Mouse (Mus musculus) G1E (cell line): ENCODE results near the gene Bpifb9a. TPM values are rescaled to one million over a fixed set of nuclear protein-coding genes. Genes with fewer than 3 reads are reported as not detected.
"Not testable (repeated sequence)": the region's sequence is repeated elsewhere in the genome, so short reads cannot be mapped to it uniquely, and the experiment has no call there.

Source experiments
- ATAC-seq: 2 replicates; pipeline ENCODE4 v1.8.0; 2016; ENCODE audit warnings: mild to moderate bottlenecking; ENCODE audit not compliant: insufficient number of reproducible peaks, poor library complexity, low FRiP score, severe bottlenecking; ENCODE audit errors: extremely low read depth
- DNase-seq: peaks from one replicate; pipeline ENCODE4 v3.0.0; 2012; ENCODE audit warnings: low spot score
- H3K27me3 ChIP-seq: 2 replicates; pipeline ENCODE4 v1.6.1; 2012; ENCODE audit warnings: mild to moderate bottlenecking, low read length, inconsistent platforms; ENCODE audit not compliant: insufficient read depth
- H3K36me3 ChIP-seq: replicated peaks from 2 replicates; pipeline ENCODE3; 2012; ENCODE audit warnings: mild to moderate bottlenecking, inconsistent platforms
- H3K4me1 ChIP-seq: 2 replicates; pipeline ENCODE4 v1.6.1; 2012; ENCODE audit warnings: low read depth, low read length, inconsistent platforms, mixed read lengths; ENCODE audit not compliant: insufficient read depth
- H3K4me3 ChIP-seq: 2 replicates; pipeline ENCODE4 v1.5.1; 2012; ENCODE audit warnings: low read depth, mild to moderate bottlenecking, inconsistent platforms, low read length, moderate library complexity, mixed read lengths
- H3K9me3 ChIP-seq: replicated peaks from 2 replicates; pipeline ENCODE4 v1.6.1; 2012; ENCODE audit warnings: inconsistent platforms
- CTCF ChIP-seq: IDR thresholded peaks from 2 replicates; pipeline ENCODE4 v1.5.1; 2012; ENCODE audit warnings: low read depth, low read length, inconsistent platforms, mixed read lengths
- GATA1 ChIP-seq: IDR thresholded peaks from 2 replicates; pipeline ENCODE4 v1.6.1; 2012; ENCODE audit warnings: borderline replicate concordance, low read length, inconsistent platforms, mixed read lengths
- GATA2 ChIP-seq: IDR thresholded peaks from 2 replicates; pipeline ENCODE4 v1.6.1; 2012; ENCODE audit warnings: low read depth, low read length, inconsistent platforms, borderline replicate concordance
- POLR2AphosphoS5 ChIP-seq: IDR thresholded peaks from 2 replicates; pipeline ENCODE4 v1.6.1; 2012; ENCODE audit warnings: low read depth, low read length, inconsistent platforms; ENCODE audit not compliant: insufficient replicate concordance
- TAL1 ChIP-seq: conservative IDR thresholded peaks from 2 replicates; pipeline ENCODE4 v1.6.1; 2012; ENCODE audit warnings: low read depth, low read length, inconsistent platforms, mixed read lengths
- polyA plus RNA-seq: library from polyadenylated mRNA; stranded (reverse); fragments of >175 nt; gene quantifications from 2 replicates; pipeline ENCODE4 v1.2.3, GENCODE M21; 2012
- total RNA-seq, 2 experiments: library from RNA; stranded (forward) in 1 of 2; stranded (reverse) in 1 of 2; fragments of 200-1000 nt in 1 of 2; fragments of >200 nt in 1 of 2; fragmentation: Nextera tagmentation in 1 of 2; gene quantifications; 2 replicates each; pipeline ENCODE4 v1.2.3; 2014 to 2017

Gene Bpifb9a
- total RNA-seq (2014; fragmentation: Nextera tagmentation) = not detected in 2 replicates
- 0.22 TPM in 1 of 2 replicates, not detected in the other for total RNA-seq (2017)
- polyA plus RNA-seq = not detected in 2 replicates

GRCm38 (mm10) chr2:154257554-154257953, at the start of gene Bpifb9a:
Bpifb9a (plus strand) TSS chr2:154257854.
- not testable (repeated sequence) for H3K4me3 ChIP-seq, H3K4me1 ChIP-seq, DNase-seq, H3K36me3 ChIP-seq, ATAC-seq, H3K9me3 ChIP-seq, H3K27me3 ChIP-seq

DNA sequence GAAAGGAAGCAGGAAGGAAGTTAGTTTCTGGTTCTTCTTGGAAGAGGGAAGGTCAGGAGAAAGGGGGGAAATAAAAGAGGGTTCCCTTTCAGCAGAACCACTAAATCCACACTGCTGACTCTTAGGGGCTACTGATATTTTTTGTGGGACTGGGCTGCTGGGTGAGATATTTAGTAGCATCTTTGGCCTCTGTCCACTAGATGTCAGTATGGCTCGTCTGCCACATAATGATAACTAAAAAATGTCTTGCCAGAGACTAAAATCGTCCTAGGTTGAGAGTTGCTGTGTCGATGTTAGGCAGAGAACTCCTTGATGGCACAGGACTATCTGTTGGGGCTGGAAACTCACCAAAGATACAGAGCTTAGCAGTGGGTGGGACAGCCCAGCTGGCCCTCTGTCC, 48.5 kb upstream of the Bpifb9a start:
- no peak for ATAC-seq

DNA sequence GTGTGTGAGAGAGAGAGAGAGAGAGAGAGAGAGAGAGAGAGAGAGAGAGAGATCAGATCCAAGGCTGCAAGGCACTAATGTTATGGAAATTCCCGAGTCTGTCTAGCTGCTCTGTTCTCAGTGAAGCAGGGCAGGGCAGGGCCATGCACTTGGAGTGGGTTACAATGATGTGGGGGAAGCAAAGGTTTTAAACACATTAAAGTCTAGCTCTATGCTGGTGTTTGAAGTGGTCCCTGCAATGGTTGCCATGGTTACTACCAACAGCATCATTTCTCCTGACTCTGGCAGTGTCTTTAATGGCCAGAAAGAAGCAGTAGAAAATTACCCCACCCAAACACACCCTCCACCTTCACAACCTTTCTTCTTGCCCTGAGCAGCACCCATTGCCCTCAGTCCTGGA, 46.5 kb upstream of the Bpifb9a start:
- no peak for ATAC-seq
- H3K4me1 ChIP-seq = no peaks in the 10 kb centered on the region
- H3K27me3 ChIP-seq = peaks cover 7% of the 10 kb centered on the region; the same call in 1 of the 2 replicates
- no peak overlapping the region for H3K4me3 ChIP-seq
- H3K36me3 ChIP-seq = no peaks in the 10 kb centered on the region
- H3K9me3 ChIP-seq = no peaks in the 10 kb centered on the region
- DNase-seq = no peak
- TF ChIP-seq GATA2 = no peak
- no peak for TF ChIP-seq POLR2AphosphoS5
- no peak for TF ChIP-seq CTCF
- TF ChIP-seq GATA1 = no peak
- TF ChIP-seq TAL1 = no peak

More for the DNA sequence above, 48.5 kb upstream of the Bpifb9a start:
- Histone ChIP-seq H3K4me3 (no peak overlapping the region), H3K4me1 (no peaks in the 10 kb centered on the region), H3K9me3 (no peaks in the 10 kb centered on the region), H3K36me3 (no peaks in the 10 kb centered on the region), H3K27me3 (peaks cover 7% of the 10 kb centered on the region; the same call in 1 of the 2 replicates)
- no peak for DNase-seq
- TF ChIP-seq POLR2AphosphoS5 = no peak
- peak; percentile 16; the same call in 1 of the 2 replicates for TF ChIP-seq CTCF
- TF ChIP-seq GATA1 = no peak

DNA sequence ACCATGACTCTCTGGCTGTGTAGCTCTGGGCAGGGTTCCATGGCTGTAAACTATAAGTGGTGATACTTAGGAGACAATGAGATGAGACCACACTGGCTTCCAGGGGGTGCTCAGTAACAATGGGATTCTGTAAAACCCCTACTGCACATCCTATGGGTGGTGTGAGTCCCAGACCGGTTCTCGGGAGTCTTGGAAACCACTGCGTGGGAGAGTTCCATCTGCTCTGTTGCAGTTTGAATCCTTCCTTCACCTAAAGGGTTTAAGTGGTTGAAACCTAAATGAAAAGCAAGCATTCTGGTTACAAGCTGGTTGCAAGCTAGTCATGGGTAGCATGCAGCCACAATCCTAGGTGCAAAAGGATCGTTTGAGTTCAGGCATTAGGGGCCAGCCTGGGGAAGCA, 45.8 kb upstream of the Bpifb9a start:
- ATAC-seq (no peak), DNase-seq (no peak)
- H3K36me3 ChIP-seq = no peaks in the 10 kb centered on the region
- H3K4me3 ChIP-seq = no peak overlapping the region
- peaks cover 7% of the 10 kb centered on the region; the same call in 1 of the 2 replicates for H3K27me3 ChIP-seq
- TF ChIP-seq CTCF = no peak
- no peak for TF ChIP-seq GATA1
- no peak for TF ChIP-seq TAL1
- no peaks in the 10 kb centered on the region for H3K4me1 ChIP-seq
- no peaks in the 10 kb centered on the region for H3K9me3 ChIP-seq

GRCm38 (mm10) chr2:154215191-154215590, 42.5 kb upstream of the Bpifb9a start:
- no peaks in the 10 kb centered on the region for H3K36me3 ChIP-seq
- no peak for TF ChIP-seq GATA1
- TF ChIP-seq GATA2 = no peak
- TF ChIP-seq CTCF = peak; percentile 55
- TF ChIP-seq TAL1 = no peak
- H3K27me3 ChIP-seq = peaks cover 7% of the 10 kb centered on the region; the same call in 1 of the 2 replicates
- DNase-seq (peak; percentile 49), ATAC-seq (peak; percentile 40)
- no peaks in the 10 kb centered on the region for H3K9me3 ChIP-seq
- H3K4me1 ChIP-seq = no peaks in the 10 kb centered on the region
- no peak overlapping the region for H3K4me3 ChIP-seq

- Histone ChIP-seq H3K4me3 (no peak overlapping the region), H3K9me3 (no peaks in the 10 kb centered on the region), H3K4me1 (no peaks in the 10 kb centered on the region), H3K36me3 (no peaks in the 10 kb centered on the region), H3K27me3 (peaks cover 11% of the 10 kb centered on the region; the same call in 1 of the 2 replicates)
- ATAC-seq (no peak), DNase-seq (no peak)
- TF ChIP-seq POLR2AphosphoS5 = no peak
- TF ChIP-seq CTCF = no peak
- no peak for TF ChIP-seq GATA1
Observed at GRCm38 (mm10) chr2:154219950-154220349, 37.7 kb upstream of the Bpifb9a start.

- Histone ChIP-seq H3K27me3 (peaks cover 16% of the 10 kb centered on the region), H3K4me3 (no peak within 1 kb of the TSS), H3K9me3 (no peaks in the 10 kb centered on the region), H3K4me1 (no peaks in the 10 kb centered on the region), H3K36me3 (no peaks in the 10 kb centered on the region)
- DNase-seq (no peak), ATAC-seq (no peak)
- TF ChIP-seq POLR2AphosphoS5 (no peak), TAL1 (no peak), CTCF (no peak), GATA1 (no peak), GATA2 (no peak)
Observed at GRCm38 (mm10) chr2:154223265-154223916, 34.3 kb upstream of the Bpifb9a start, which contains the start of gene Bpifb5. Bpifb5 (plus strand) TSS chr2:154223742.
